Mouse (Mus musculus) lung, postnatal 0 days (tissue): Measurements from ENCODE around the gene Hapln2.

Experiments used
- CTCF ChIP-seq: IDR thresholded peaks from 2 replicates; pipeline ENCODE4 v1.5.1; 2016; ENCODE audit warnings: antibody characterized with exemption, mild to moderate bottlenecking
- EP300 ChIP-seq: IDR thresholded peaks from 2 replicates; pipeline ENCODE4 v1.6.1; 2016; ENCODE audit warnings: antibody characterized with exemption, mild to moderate bottlenecking, control low read depth

DNA sequence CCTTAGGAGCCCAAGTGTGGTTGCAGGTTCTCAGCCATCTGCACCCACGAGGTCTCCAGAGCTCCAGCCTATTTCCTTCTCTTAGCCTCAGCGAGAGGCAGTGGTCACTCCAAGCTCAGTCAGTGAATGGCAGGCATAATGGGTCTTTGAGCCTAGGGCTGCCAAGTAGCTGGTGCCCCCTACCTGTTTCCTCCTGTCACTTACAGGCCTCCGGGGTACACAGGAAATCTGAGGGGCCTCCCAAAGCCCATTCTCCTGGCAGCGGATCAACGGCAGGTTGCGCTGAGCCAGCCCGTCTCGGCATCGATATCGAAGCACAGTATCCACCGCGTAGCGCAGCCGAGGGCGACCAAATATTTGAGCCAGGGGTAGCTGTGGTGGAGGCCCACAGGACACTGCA is 39.3 kb downstream of the Hapln2 start:
- TF ChIP-seq CTCF (no peak), EP300 (no peak)
